8 mouse cellular contexts compared by ENCODE assay signal in genomic region chr9:62550661-62551093, GRCm38 (mm10). TPM values are rescaled to one million over a fixed set of nuclear protein-coding genes. Genes with fewer than 3 reads are reported as not detected.
A peak's percentile ranks its signal among the peaks of the same experiment; 100 is the strongest.
DNase-seq lines count a peak whose midpoint lies in the region; ATAC-seq lines count a peak whose summit lies in the region.

No protein-coding gene starts in this region.

- DNase-seq in midbrain, embryonic 10.5 days (ENCODE audit: low spot score), result peak; percentile 44
- peak; percentile 65 for DNase-seq in NIH3T3 (ENCODE audit: low read depth)
- peak; percentile 98 for DNase-seq in cerebellum, adult 9-11 months
- peak; percentile 74 for DNase-seq in limb, embryonic 10.5 days (ENCODE audit: low spot score)
- DNase-seq in layer of hippocampus, postnatal 14 days (ENCODE audit: low spot score in 2 of 2), result no peak

- no peak overlapping the region for H3K27ac ChIP-seq in midbrain, embryonic 10.5 days (replicated peaks)
- H3K27ac ChIP-seq in midbrain, embryonic 15.5 days, result no peak overlapping the region
- H3K27ac ChIP-seq in limb, embryonic 10.5 days, result no peak overlapping the region

- no peaks in the 10 kb centered on the region for H3K36me3 ChIP-seq in midbrain, embryonic 10.5 days
- H3K36me3 ChIP-seq in midbrain, embryonic 15.5 days (replicated peaks), result no peaks in the 10 kb centered on the region
- no peaks in the 10 kb centered on the region for H3K36me3 ChIP-seq in limb, embryonic 10.5 days

- H3K9ac ChIP-seq in midbrain, embryonic 15.5 days, result no peak overlapping the region

- WGBS in midbrain, embryonic 10.5 days, result 43% methylated on average over 11 of the region's 11 CpGs
- 49% methylated on average over 11 of the region's 11 CpGs for WGBS in midbrain, embryonic 15.5 days
- 44% methylated on average over 11 of the region's 11 CpGs for WGBS in limb, embryonic 10.5 days

- no peak overlapping the region for H3K4me3 ChIP-seq in midbrain, embryonic 10.5 days
- H3K4me3 ChIP-seq in midbrain, embryonic 15.5 days, result no peak overlapping the region
- H3K4me3 ChIP-seq in limb, embryonic 10.5 days, result no peak overlapping the region

- H3K9me3 ChIP-seq in midbrain, embryonic 10.5 days (replicated peaks), result no peaks in the 10 kb centered on the region
- no peaks in the 10 kb centered on the region for H3K9me3 ChIP-seq in midbrain, embryonic 15.5 days
- no peaks in the 10 kb centered on the region for H3K9me3 ChIP-seq in limb, embryonic 10.5 days (replicated peaks)

- no peaks in the 10 kb centered on the region for H3K27me3 ChIP-seq in midbrain, embryonic 10.5 days (ENCODE audit: low read depth, poor library complexity, severe bottlenecking)
- H3K27me3 ChIP-seq in midbrain, embryonic 15.5 days (replicated peaks), result no peaks in the 10 kb centered on the region
- H3K27me3 ChIP-seq in limb, embryonic 10.5 days (ENCODE audit: low read depth, poor library complexity, severe bottlenecking), result no peaks in the 10 kb centered on the region

- ATAC-seq in midbrain, embryonic 15.5 days (replicated peaks), result no peak; the same call in 1 of the 2 replicates
- peak; percentile 69 to 73; a peak in 3 of 4 replicates for ATAC-seq in hematopoietic stem cell, adult 5-6 weeks (replicated peaks in 1 of 2; ENCODE audit: insufficient read depth in 1 of 2, low FRiP score in 2 of 2, low TSS enrichment in 1 of 2, low read depth in 1 of 2, poor library complexity in 2 of 2, severe bottlenecking in 2 of 2)
- ATAC-seq in neutrophil, adult 5-6 weeks (ENCODE audit: extremely low read depth, insufficient number of reproducible peaks, low FRiP score, poor library complexity, severe bottlenecking), result peak; percentile 39; the same call in 1 of the 2 replicates

- H3K4me2 ChIP-seq in midbrain, embryonic 15.5 days, result no peak overlapping the region

- H3K4me1 ChIP-seq in midbrain, embryonic 10.5 days, result peaks cover 25% of the 10 kb centered on the region
- peaks cover 18% of the 10 kb centered on the region for H3K4me1 ChIP-seq in midbrain, embryonic 15.5 days
- H3K4me1 ChIP-seq in limb, embryonic 10.5 days, result peaks cover 13% of the 10 kb centered on the region; the same call in 1 of the 2 replicates

RNA-seq across cellular contexts. Expression of gene Coro2b, which starts 13.8 kb away (rescaled TPM):
- 12.8 and 16.2 TPM in 2 replicates for polyA plus RNA-seq in midbrain, embryonic 10.5 days (2016; fragmentation: Nextera tagmentation; extraction: Ambion mirVana)
- polyA plus RNA-seq in midbrain, embryonic 15.5 days (2015; fragmentation: Nextera tagmentation; extraction: Ambion mirVana), result 34.7 and 35.1 TPM in 2 replicates
- total RNA-seq in hematopoietic stem cell, adult 5-6 weeks (2017), result 1.9 and 2.1 TPM in 2 replicates
- polyA plus RNA-seq in limb, embryonic 10.5 days (2016; fragmentation: Nextera tagmentation; extraction: Ambion mirVana), result 5.6 and 6.2 TPM in 2 replicates
- total RNA-seq in neutrophil, adult 5-6 weeks (2017), result 0.98 TPM in 1 of 2 replicates, not detected in the other
- 100 to 1,000 TPM; 188 to 193 TPM for total RNA-seq in layer of hippocampus, postnatal 14 days (2021)

Comparison
In these comparisons a context has a peak if more than half of its experiments do, and no peak if none do; other contexts are left out.
1. DNase-seq: peak in midbrain, embryonic 10.5 days (single experiment), NIH3T3 (single experiment), cerebellum, adult 9-11 months (single experiment) and limb, embryonic 10.5 days (single experiment); none in layer of hippocampus, postnatal 14 days (0 of 2).
2. RNA of gene Coro2b, which starts 13.8 kb away (total RNA-seq): 188 to 193 TPM in layer of hippocampus, postnatal 14 days; 1.9 to 2.1 TPM in hematopoietic stem cell, adult 5-6 weeks and 0.98 TPM in neutrophil, adult 5-6 weeks; every median in the first group is over 10 times any median in the second.